Mouse (Mus musculus) hindbrain, embryonic 10.5 days (tissue): ENCODE results near the gene Prps1l3. TPM values are rescaled to one million over a fixed set of nuclear protein-coding genes. Genes with fewer than 3 reads are reported as not detected.

ENCODE experiments used
- DNase-seq: peaks from one replicate; pipeline ENCODE4 v3.0.0-alpha.2; 2017; ENCODE audit warnings: low spot score
- H3K27ac ChIP-seq: fragments of 300-500 bp; sonication (generic); 2 replicates; pipeline ENCODE4 v1.5.1; 2016; ENCODE audit warnings: mild to moderate bottlenecking, moderate library complexity
- H3K27me3 ChIP-seq: fragments of 300-500 bp; sonication (generic); 2 replicates; pipeline ENCODE4 v1.6.1; 2016; ENCODE audit warnings: mild to moderate bottlenecking; ENCODE audit not compliant: poor library complexity, insufficient read depth, severe bottlenecking
- H3K36me3 ChIP-seq: fragments of 300-500 bp; sonication (generic); 2 replicates; pipeline ENCODE4 v1.6.1; 2016; ENCODE audit warnings: mild to moderate bottlenecking, moderate library complexity
- H3K4me1 ChIP-seq: fragments of 300-500 bp; sonication (generic); replicated peaks from 2 replicates; pipeline ENCODE4 v1.6.1; 2016; ENCODE audit warnings: mild to moderate bottlenecking
- H3K4me3 ChIP-seq: fragments of 300-500 bp; sonication (generic); 2 replicates; pipeline ENCODE4 v1.5.1; 2016; ENCODE audit warnings: mild to moderate bottlenecking, moderate library complexity
- H3K9me3 ChIP-seq: fragments of 300-500 bp; sonication (generic); 2 replicates; pipeline ENCODE4 v1.6.1; 2016; ENCODE audit warnings: mild to moderate bottlenecking, moderate library complexity
- WGBS: fragments of 180-500 bp; shearing (Covaris S2); methylation state at CpG from one replicate; pipeline ENCODE4 v1.1.7; 2016; 5-methylcytosine and 5-hydroxymethylcytosine counted together
- polyA plus RNA-seq: library from polyadenylated mRNA; unstranded; fragments of >200 nt; fragmentation: Nextera tagmentation; extraction: Ambion mirVana; gene quantifications from 2 replicates; pipeline ENCODE4 v1.2.1, GENCODE M21; 2016

The Prps1l3 gene
- polyA plus RNA-seq = 54.8 and 75.7 TPM in 2 replicates

GRCm38 (mm10) chr12:57230192-57230706, at the start of gene Prps1l3, which contains the start of gene Mipol1:
TSS of gene Prps1l3 (plus strand) at chr12:57230412.
TSS of gene Mipol1 (plus strand) at chr12:57230427.
- peak; percentile 96 for DNase-seq
- peaks cover 13% of the 10 kb centered on the region for H3K4me1 ChIP-seq
- H3K9me3 ChIP-seq = no peaks in the 10 kb centered on the region
- H3K27me3 ChIP-seq = no peaks in the 10 kb centered on the region
- peak within 1 kb of the TSS; percentile 75 for H3K4me3 ChIP-seq
- peaks cover 9% of the 10 kb centered on the region for H3K36me3 ChIP-seq
- H3K27ac ChIP-seq = peak within 1 kb of the TSS; percentile 97
- 1% methylated on average over 58 of the region's 58 CpGs for WGBS

- peaks cover 3% of the 10 kb centered on the region; the same call in 1 of the 2 replicates for H3K27me3 ChIP-seq
- no peak overlapping the region for H3K27ac ChIP-seq
Observed at GRCm38 (mm10) chr12:57184401-57185147, 45.6 kb upstream of the Prps1l3 start.

GRCm38 (mm10) chr12:57185475-57185874, 44.7 kb upstream of the Prps1l3 start:
- DNase-seq = no peak
- Histone ChIP-seq H3K4me3 (no peak overlapping the region), H3K9me3 (no peaks in the 10 kb centered on the region), H3K36me3 (no peaks in the 10 kb centered on the region), H3K27ac (no peak overlapping the region), H3K4me1 (no peaks in the 10 kb centered on the region), H3K27me3 (peaks cover 3% of the 10 kb centered on the region; the same call in 1 of the 2 replicates)
- 0% methylated on average over 1 of the region's 1 CpGs for WGBS

More at GRCm38 (mm10) chr12:57184401-57185147, 45.6 kb upstream of the Prps1l3 start:
- Histone ChIP-seq H3K4me3 (no peak overlapping the region), H3K4me1 (peaks cover 7% of the 10 kb centered on the region), H3K9me3 (no peaks in the 10 kb centered on the region), H3K36me3 (no peaks in the 10 kb centered on the region)
- 72% methylated on average over 2 of the region's 2 CpGs for WGBS
- no peak for DNase-seq

GRCm38 (mm10) chr12:57186126-57186525, 44.1 kb upstream of the Prps1l3 start:
- Histone ChIP-seq H3K4me1 (no peaks in the 10 kb centered on the region), H3K9me3 (no peaks in the 10 kb centered on the region), H3K27ac (no peak overlapping the region), H3K27me3 (peaks cover 7% of the 10 kb centered on the region; the same call in 1 of the 2 replicates), H3K4me3 (no peak overlapping the region), H3K36me3 (no peaks in the 10 kb centered on the region)
- 75% methylated on average over 2 of the region's 2 CpGs for WGBS
- DNase-seq = no peak

- Histone ChIP-seq H3K4me3 (no peak overlapping the region), H3K27ac (no peak overlapping the region), H3K27me3 (peaks cover 7% of the 10 kb centered on the region; the same call in 1 of the 2 replicates), H3K4me1 (no peaks in the 10 kb centered on the region), H3K36me3 (no peaks in the 10 kb centered on the region), H3K9me3 (no peaks in the 10 kb centered on the region)
- DNase-seq = no peak
- 89% methylated on average over 4 of the region's 4 CpGs for WGBS
Observed at GRCm38 (mm10) chr12:57187032-57187431, 43.2 kb upstream of the Prps1l3 start.

- Histone ChIP-seq H3K27ac (no peak overlapping the region), H3K36me3 (no peaks in the 10 kb centered on the region), H3K4me1 (peaks cover 17% of the 10 kb centered on the region), H3K27me3 (peaks cover 26% of the 10 kb centered on the region), H3K4me3 (no peak overlapping the region), H3K9me3 (no peaks in the 10 kb centered on the region)
- peak; percentile 8 for DNase-seq
- WGBS = 34% methylated on average over 3 of the region's 3 CpGs
Observed at GRCm38 (mm10) chr12:57194609-57195008, 35.6 kb upstream of the Prps1l3 start.

- WGBS = 8% methylated on average over 8 of the region's 8 CpGs
- Histone ChIP-seq H3K9me3 (no peaks in the 10 kb centered on the region), H3K27me3 (peaks cover 23% of the 10 kb centered on the region), H3K4me3 (peak overlapping the region; percentile 61), H3K4me1 (peaks cover 17% of the 10 kb centered on the region), H3K36me3 (no peaks in the 10 kb centered on the region), H3K27ac (peak overlapping the region; percentile 84)
- no peak for DNase-seq
Observed at GRCm38 (mm10) chr12:57196286-57196607, 34.0 kb upstream of the Prps1l3 start.

GRCm38 (mm10) chr12:57196608-57197362, 33.4 kb upstream of the Prps1l3 start:
- Histone ChIP-seq H3K4me3 (peak overlapping the region; percentile 61), H3K9me3 (no peaks in the 10 kb centered on the region), H3K36me3 (no peaks in the 10 kb centered on the region), H3K27me3 (peaks cover 23% of the 10 kb centered on the region), H3K4me1 (peaks cover 17% of the 10 kb centered on the region), H3K27ac (peak overlapping the region; percentile 84)
- DNase-seq = peak; percentile 63
- under 1% methylated on average over 59 of the region's 59 CpGs for WGBS

GRCm38 (mm10) chr12:57197363-57198026, 32.7 kb upstream of the Prps1l3 start, which contains the start of gene Slc25a21:
TSS of gene Slc25a21 (minus strand) at chr12:57197472.
- peak within 1 kb of the TSS; percentile 84 for H3K27ac ChIP-seq
- no peak for DNase-seq
- H3K4me3 ChIP-seq = peak within 1 kb of the TSS; percentile 61
- H3K4me1 ChIP-seq = peaks cover 17% of the 10 kb centered on the region
- no peaks in the 10 kb centered on the region for H3K36me3 ChIP-seq
- peaks cover 23% of the 10 kb centered on the region for H3K27me3 ChIP-seq
- WGBS = 44% methylated on average over 10 of the region's 10 CpGs
- H3K9me3 ChIP-seq = no peaks in the 10 kb centered on the region

GRCm38 (mm10) chr12:57198269-57198668, 31.9 kb upstream of the Prps1l3 start:
- Histone ChIP-seq H3K36me3 (no peaks in the 10 kb centered on the region), H3K4me3 (no peak overlapping the region), H3K4me1 (peaks cover 17% of the 10 kb centered on the region), H3K27me3 (peaks cover 23% of the 10 kb centered on the region), H3K9me3 (no peaks in the 10 kb centered on the region), H3K27ac (no peak overlapping the region)
- DNase-seq = no peak

- Histone ChIP-seq H3K27me3 (peaks cover 21% of the 10 kb centered on the region), H3K4me3 (no peak overlapping the region), H3K36me3 (no peaks in the 10 kb centered on the region), H3K27ac (no peak overlapping the region), H3K4me1 (peaks cover 17% of the 10 kb centered on the region), H3K9me3 (no peaks in the 10 kb centered on the region)
- no peak for DNase-seq
- 93% methylated on average over 2 of the region's 2 CpGs for whole genome bisulfite sequencing
Observed at GRCm38 (mm10) chr12:57199427-57199826, 30.8 kb upstream of the Prps1l3 start.

GRCm38 (mm10) chr12:57201901-57202300, 28.3 kb upstream of the Prps1l3 start:
- Histone ChIP-seq H3K27me3 (peaks cover 12% of the 10 kb centered on the region; the same call in 1 of the 2 replicates), H3K9me3 (no peaks in the 10 kb centered on the region), H3K4me1 (peaks cover 8% of the 10 kb centered on the region), H3K27ac (no peak overlapping the region), H3K36me3 (no peaks in the 10 kb centered on the region), H3K4me3 (no peak overlapping the region)
- WGBS = 94% methylated on average over 3 of the region's 3 CpGs
- no peak for DNase-seq
